Mouse (Mus musculus) liver, embryonic 14.5 days (tissue): ENCODE measurements around the gene Rnasek. TPM values are rescaled to one million over a fixed set of nuclear protein-coding genes. Genes with fewer than 3 reads are reported as not detected.
A peak's percentile ranks its signal among the peaks of the same experiment; 100 is the strongest.

Experiments used
- ATAC-seq: fragments of 200-750 bp; cut with Nextera tagmentation; 2 replicates; pipeline ENCODE4 v1.8.0; 2017; ENCODE audit warnings: moderate number of reproducible peaks, mild to moderate bottlenecking, moderate library complexity; ENCODE audit not compliant: insufficient read depth
- DNase-seq, 3 experiments: peaks; one replicate each; pipeline ENCODE4 v3.0.0-alpha.2; 2012 to 2013; ENCODE audit warnings: low read depth in 3 of 3, low spot score in 3 of 3
- H3K27ac ChIP-seq: fragments of 300-500 bp; sonication (generic); 2 replicates; pipeline ENCODE4 v1.5.1; 2014; ENCODE audit warnings: moderate library complexity, mild to moderate bottlenecking, control low read depth, inconsistent platforms
- H3K27me3 ChIP-seq: fragments of 300-500 bp; sonication (generic); 2 replicates; pipeline ENCODE4 v1.6.1; 2014; ENCODE audit warnings: mild to moderate bottlenecking, low read length, moderate library complexity; ENCODE audit not compliant: control insufficient read depth, insufficient read depth
- H3K36me3 ChIP-seq: fragments of 300-500 bp; sonication (generic); replicated peaks from 2 replicates; pipeline ENCODE4 v1.6.1; 2014; ENCODE audit warnings: low read depth; ENCODE audit not compliant: control insufficient read depth, insufficient read depth
- H3K4me1 ChIP-seq, 2 experiments: fragments of 200-500 bp in 1 of 2; fragments of 300-500 bp in 1 of 2; sonication (generic) in 1 of 2; replicated peaks; 2 replicates each; pipeline ENCODE4 v1.6.1; 2012 to 2014; ENCODE audit warnings: antibody characterized with exemption in 1 of 2, inconsistent platforms in 1 of 2, low read length in 1 of 2; ENCODE audit not compliant: control insufficient read depth in 2 of 2, insufficient read depth in 2 of 2
- H3K4me2 ChIP-seq: fragments of 300-500 bp; sonication (generic); 2 replicates; pipeline ENCODE4 v1.6.1; 2014; ENCODE audit warnings: low read depth, mild to moderate bottlenecking, control low read depth, moderate library complexity
- H3K4me3 ChIP-seq, 2 experiments: fragments of 200-500 bp in 1 of 2; fragments of 300-500 bp in 1 of 2; sonication (generic) in 1 of 2; 2 replicates each; pipeline ENCODE4 v1.5.1; 2012 to 2014; ENCODE audit warnings: low read depth in 2 of 2, low read length in 2 of 2, mild to moderate bottlenecking in 2 of 2, control low read depth in 1 of 2, inconsistent platforms in 1 of 2, moderate library complexity in 1 of 2; ENCODE audit not compliant: insufficient read depth in 1 of 2
- H3K9ac ChIP-seq: fragments of 300-500 bp; sonication (generic); replicated peaks from 2 replicates; pipeline ENCODE4 v1.6.1; 2014; ENCODE audit warnings: mild to moderate bottlenecking, control low read depth, moderate library complexity
- H3K9me3 ChIP-seq: fragments of 300-500 bp; sonication (generic); 2 replicates; pipeline ENCODE4 v1.6.1; 2016; ENCODE audit warnings: low read length, mixed read lengths; ENCODE audit not compliant: control insufficient read depth
- CTCF ChIP-seq: IDR thresholded peaks from 2 replicates; pipeline ENCODE4 v1.5.1; 2016; ENCODE audit warnings: antibody characterized with exemption, low read depth, control low read depth
- EP300 ChIP-seq: IDR thresholded peaks from 2 replicates; pipeline ENCODE4 v1.6.1; 2016; ENCODE audit warnings: antibody characterized with exemption, low read depth
- WGBS: fragments of 180-500 bp; shearing (Covaris S2); extraction: QIAGEN DNeasy Blood & Tissue Kit; methylation state at CpG from one replicate; pipeline ENCODE4 v1.1.7; 2014; ENCODE audit not compliant: insufficient replicate concordance; 5-methylcytosine and 5-hydroxymethylcytosine counted together
- polyA plus RNA-seq, 2 experiments: library from polyadenylated mRNA; depleted of rRNA in 1 of 2; stranded (reverse) in 1 of 2; unstranded in 1 of 2; fragments of >200 nt; fragmentation: Nextera tagmentation in 1 of 2; extraction: Ambion mirVana in 1 of 2; gene quantifications; 2 replicates each; pipeline versions ENCODE4 v1.2.1 to v1.2.3; 2012 to 2014

Rnasek gene
- polyA plus RNA-seq, 2 experiments: 29.9 to 124 TPM

GRCm38 (mm10) chr11:70210681-70211080, 29.0 kb downstream of the Rnasek start:
- H3K9me3 ChIP-seq: no peaks in the 10 kb centered on the region
- no peak for DNase-seq
- no peak overlapping the region for H3K9ac ChIP-seq
- TF ChIP-seq EP300 (no peak), CTCF (no peak)
- ATAC-seq: no peak
- no peak overlapping the region for H3K27ac ChIP-seq
- 71% methylated on average over 2 of the region's 2 CpGs for WGBS
- H3K4me3 ChIP-seq: no peak overlapping the region
- H3K4me2 ChIP-seq: no peak overlapping the region
- no peaks in the 10 kb centered on the region for H3K4me1 ChIP-seq
- no peaks in the 10 kb centered on the region for H3K36me3 ChIP-seq
- peaks cover 36% of the 10 kb centered on the region for H3K27me3 ChIP-seq

DNA sequence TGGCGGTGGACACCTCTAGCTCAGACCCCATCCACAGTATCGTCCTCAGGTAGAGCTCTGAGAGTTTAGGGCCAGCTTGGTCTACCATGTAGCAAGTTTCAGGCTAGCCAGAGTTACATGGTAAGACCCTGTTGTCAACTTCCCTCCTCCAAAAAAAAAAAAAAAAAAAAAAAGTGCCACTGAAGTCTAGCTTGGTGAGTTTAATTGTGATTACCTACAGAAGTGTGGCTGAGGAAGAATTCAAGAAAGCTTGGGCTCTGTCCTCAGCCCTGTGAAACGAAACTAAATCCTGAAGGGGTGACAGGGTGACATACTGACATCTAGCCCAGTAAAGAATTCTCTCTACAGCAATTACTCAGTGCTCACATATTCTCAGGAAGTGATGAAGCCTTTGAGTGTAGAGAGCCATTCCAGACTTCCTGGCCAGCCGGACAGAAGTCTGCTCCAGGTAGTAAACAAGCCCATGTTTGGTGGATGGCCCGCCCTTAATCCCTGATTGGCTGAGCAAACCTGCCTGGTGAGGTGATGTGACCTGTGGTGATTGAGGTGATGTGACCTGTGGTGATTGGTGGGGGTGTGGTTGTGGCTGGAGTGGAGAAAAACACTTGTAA, 30.8 kb downstream of the Rnasek start:
- 53% methylated on average over 5 of the region's 5 CpGs for WGBS
- TF ChIP-seq CTCF (no peak), EP300 (no peak)
- no peak overlapping the region for H3K27ac ChIP-seq
- H3K27me3 ChIP-seq: peaks cover 18% of the 10 kb centered on the region
- H3K9ac ChIP-seq: no peak overlapping the region
- H3K4me2 ChIP-seq: no peak overlapping the region
- H3K9me3 ChIP-seq: no peaks in the 10 kb centered on the region
- ATAC-seq (no peak), DNase-seq (no peak)
- H3K4me1 ChIP-seq: no peaks in the 10 kb centered on the region
- H3K4me3 ChIP-seq: no peak overlapping the region
- H3K36me3 ChIP-seq: no peaks in the 10 kb centered on the region

DNA sequence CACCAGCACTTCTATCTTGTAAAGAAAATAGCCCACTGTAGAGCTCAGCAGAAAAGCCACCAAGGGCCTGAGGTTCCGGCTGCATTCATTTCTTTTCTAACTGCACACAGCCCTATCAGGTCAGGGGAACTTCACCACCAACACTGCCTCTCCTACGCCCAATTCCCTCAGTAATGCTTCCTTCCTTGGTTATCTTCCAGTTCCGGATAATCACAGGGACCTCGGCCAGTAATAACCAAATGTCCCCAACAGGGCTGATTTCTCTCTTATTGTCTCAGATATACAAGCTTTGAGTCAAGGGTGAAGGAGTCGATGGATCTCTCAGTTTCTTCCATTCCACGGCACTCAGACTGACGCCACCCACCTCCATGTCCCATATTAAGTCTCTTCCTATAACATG, 32.4 kb downstream of the Rnasek start:
- DNase-seq: no peak
- WGBS: 61% methylated on average over 7 of the region's 7 CpGs
- TF ChIP-seq EP300: no peak
- TF ChIP-seq CTCF: no peak
- no peak overlapping the region for H3K9ac ChIP-seq
- H3K4me1 ChIP-seq: no peaks in the 10 kb centered on the region
- H3K9me3 ChIP-seq: no peaks in the 10 kb centered on the region
- no peak for ATAC-seq
- H3K27me3 ChIP-seq: peaks cover 3% of the 10 kb centered on the region
- no peaks in the 10 kb centered on the region for H3K36me3 ChIP-seq
- no peak overlapping the region for H3K4me3 ChIP-seq
- H3K4me2 ChIP-seq: no peak overlapping the region
- no peak overlapping the region for H3K27ac ChIP-seq

DNA sequence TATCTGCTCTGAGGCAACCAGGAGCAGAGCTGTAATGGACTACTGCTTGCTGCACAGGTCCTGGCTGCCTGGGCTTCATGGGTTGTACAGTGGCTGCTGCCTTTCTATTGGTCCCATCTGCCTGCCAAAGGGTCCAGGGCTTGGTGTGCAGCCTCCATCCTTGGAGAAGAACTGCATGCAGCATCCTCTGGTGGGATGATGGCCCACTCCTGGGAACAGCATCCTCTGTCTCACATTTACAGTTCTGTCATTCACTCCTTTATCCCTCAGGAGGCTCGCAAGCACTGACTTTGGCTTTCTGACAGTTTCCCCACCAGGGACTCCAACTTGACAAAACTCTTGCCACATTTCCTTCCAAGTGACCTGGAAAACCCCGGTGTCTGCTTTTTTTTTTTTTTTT, 32.8 kb downstream of the Rnasek start:
- H3K4me3 ChIP-seq: no peak overlapping the region
- H3K9me3 ChIP-seq: no peaks in the 10 kb centered on the region
- no peaks in the 10 kb centered on the region for H3K4me1 ChIP-seq
- DNase-seq (no peak), ATAC-seq (no peak)
- TF ChIP-seq CTCF (no peak), EP300 (no peak)
- H3K36me3 ChIP-seq: no peaks in the 10 kb centered on the region
- H3K9ac ChIP-seq: no peak overlapping the region
- no peak overlapping the region for H3K4me2 ChIP-seq
- H3K27ac ChIP-seq: no peak overlapping the region
- no peaks in the 10 kb centered on the region for H3K27me3 ChIP-seq
- 47% methylated on average over 2 of the region's 2 CpGs for WGBS

DNA sequence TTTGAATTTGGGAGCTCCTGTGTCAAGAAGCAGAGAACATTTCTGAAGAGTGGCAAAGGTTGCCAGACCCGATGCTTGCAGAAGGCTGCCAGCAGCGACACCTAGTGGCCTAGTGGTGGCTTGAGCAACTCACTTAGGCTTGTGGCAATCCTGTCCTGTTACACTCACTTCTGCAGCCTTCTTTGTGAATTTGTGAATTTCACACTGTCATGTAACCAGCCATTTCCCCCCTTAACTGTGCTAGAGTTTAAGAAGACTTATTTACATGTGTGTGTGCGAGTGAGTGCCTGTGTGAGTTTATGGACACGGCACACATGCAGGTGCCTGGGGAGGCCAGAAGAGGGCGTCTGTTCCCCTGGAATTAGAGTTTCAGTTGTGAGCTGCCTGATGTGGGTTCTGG, 38.0 kb downstream of the Rnasek start:
- ATAC-seq (no peak), DNase-seq (peak; percentile 54 to 61 (median 54))
- H3K4me2 ChIP-seq: no peak overlapping the region
- WGBS: 33% methylated on average over 5 of the region's 5 CpGs
- H3K27me3 ChIP-seq: no peaks in the 10 kb centered on the region
- H3K36me3 ChIP-seq: no peaks in the 10 kb centered on the region
- no peak overlapping the region for H3K27ac ChIP-seq
- no peak for TF ChIP-seq EP300
- peak; percentile 95 for TF ChIP-seq CTCF
- H3K4me3 ChIP-seq: no peak overlapping the region
- H3K9ac ChIP-seq: no peak overlapping the region
- no peaks in the 10 kb centered on the region for H3K9me3 ChIP-seq
- no peaks in the 10 kb centered on the region for H3K4me1 ChIP-seq
